Mouse (Mus musculus): Measurements from ENCODE around the gene Slc6a6. TPM values are rescaled to one million over a fixed set of nuclear protein-coding genes. Genes with fewer than 3 reads are reported as not detected.

Slc6a6 gene
- total and polyA plus RNA-seq, 3 experiments, result 54.6 to 90.0 TPM; not detected in 1

- Histone ChIP-seq H3K4me1 (ENCODE audit: control insufficient read depth in 1 of 2, insufficient read depth in 2 of 2, low read length in 2 of 2) (no peaks in the 10 kb centered on the region), H3K79me2 (ENCODE audit: control insufficient read depth, insufficient read depth, low read length, poor library complexity) (no peaks in the 10 kb centered on the region), H3K36me3 (ENCODE audit: control insufficient read depth in 1 of 2, insufficient read depth in 2 of 2, low read length in 2 of 2) (no peaks in the 10 kb centered on the region), H3K27ac (ENCODE audit: control insufficient read depth, low read depth, low read length) (no peak overlapping the region), H3K9me3 (replicated peaks; ENCODE audit: insufficient read depth, low read length) (no peaks in the 10 kb centered on the region), H3K4me3 (ENCODE audit: control insufficient read depth in 1 of 2, insufficient read depth in 1 of 2, low read depth in 2 of 2, low read length in 2 of 2) (no peak overlapping the region), H3K9ac (ENCODE audit: control insufficient read depth, low read depth, low read length, poor library complexity, severe bottlenecking) (no peak overlapping the region), H3K27me3 (ENCODE audit: control insufficient read depth in 1 of 2, insufficient read depth in 2 of 2, low read length in 2 of 2) (peaks cover 0 to 2% of the 10 kb centered on the region in 2 experiments; a peak in 3 of 4 replicates)
- no peak for TF ChIP-seq EP300 (IDR thresholded peaks at IDR 0.05; ENCODE audit: low read depth in 1 of 2, low read length in 2 of 2)
- TF ChIP-seq GATA1 (IDR thresholded peaks at IDR 0.05; ENCODE audit: low read depth, low read length), result no peak
- no peak for TF ChIP-seq ETS1 (IDR thresholded peaks at IDR 0.05; ENCODE audit: low read depth, low read length)
- TF ChIP-seq ZMIZ1 (IDR thresholded peaks at IDR 0.05; ENCODE audit: low read depth, low read length), result no peak
- no peak for TF ChIP-seq KAT2A (conservative IDR thresholded peaks at IDR 0.05; ENCODE audit: low read depth, low read length)
- TF ChIP-seq SMC3 (IDR thresholded peaks at IDR 0.05; ENCODE audit: low read depth, low read length), result no peak
- TF ChIP-seq RCOR1 (IDR thresholded peaks at IDR 0.05; ENCODE audit: low read depth, low read length), result no peak
- no peak for TF ChIP-seq CTCF (IDR thresholded peaks at IDR 0.05 in 2 of 3, conservative IDR thresholded peaks at IDR 0.05 in 1 of 3; ENCODE audit: control insufficient read depth in 1 of 3, insufficient read depth in 1 of 3, low read depth in 2 of 3, low read length in 3 of 3, poor library complexity in 1 of 3, severe bottlenecking in 1 of 3)
- no peak for TF ChIP-seq HCFC1 (IDR thresholded peaks at IDR 0.05; ENCODE audit: low read depth, low read length)
- TF ChIP-seq UBTF (IDR thresholded peaks at IDR 0.05; ENCODE audit: borderline replicate concordance, insufficient read depth, low read depth, low read length), result no peak
- no peak for TF ChIP-seq USF2 (IDR thresholded peaks at IDR 0.05; ENCODE audit: borderline replicate concordance in 1 of 2, insufficient read depth in 1 of 2, low read depth in 1 of 2, low read length in 2 of 2)
- TF ChIP-seq MAX (IDR thresholded peaks at IDR 0.05; ENCODE audit: low read length), result no peak
- TF ChIP-seq MAZ (IDR thresholded peaks at IDR 0.05; ENCODE audit: low read depth, low read length), result no peak
- no peak for TF ChIP-seq GABPA (IDR thresholded peaks at IDR 0.05; ENCODE audit: low read depth, low read length)
- no peak for TF ChIP-seq MAFK (IDR thresholded peaks at IDR 0.05; ENCODE audit: borderline replicate concordance, low read depth, low read length)
- no peak for TF ChIP-seq MYB (IDR thresholded peaks at IDR 0.05; ENCODE audit: low read depth, low read length)
- no peak for TF ChIP-seq TBP (IDR thresholded peaks at IDR 0.05; ENCODE audit: low read depth, low read length)
- no peak for TF ChIP-seq BHLHE40 (IDR thresholded peaks at IDR 0.05; ENCODE audit: borderline replicate concordance, low read depth, low read length)
- no peak for TF ChIP-seq MYC (IDR thresholded peaks at IDR 0.05; ENCODE audit: low read depth, low read length)
- DNase-seq (ENCODE audit: low read depth, low spot score), result no peak
Measured at GRCm38 (mm10) chr6:91767550-91767949, 83.7 kb downstream of the Slc6a6 start.

DNA sequence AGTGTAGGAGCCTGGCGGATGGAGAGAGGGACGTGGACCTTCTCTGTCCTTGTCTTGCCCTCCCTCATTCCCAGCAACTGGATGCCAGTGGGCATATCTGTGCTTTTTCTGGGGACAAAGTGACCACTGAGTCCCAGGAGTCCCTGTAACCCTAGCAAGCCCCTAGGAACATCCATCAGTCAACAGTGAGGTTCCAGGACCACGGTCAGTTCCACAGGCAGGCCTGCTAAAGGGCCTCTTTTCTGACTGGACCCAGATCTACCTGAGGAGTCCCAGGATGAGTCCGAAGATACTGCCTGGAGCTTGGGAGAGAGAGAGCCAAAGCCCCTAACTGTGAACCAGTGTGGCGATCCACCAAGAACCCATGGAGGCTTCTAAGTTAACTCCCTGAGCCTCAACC lies 90.1 kb downstream of the Slc6a6 start:
- Histone ChIP-seq H3K36me3 (ENCODE audit: control insufficient read depth in 1 of 2, insufficient read depth in 2 of 2, low read length in 2 of 2) (no peaks in the 10 kb centered on the region), H3K4me3 (ENCODE audit: control insufficient read depth in 1 of 2, insufficient read depth in 1 of 2, low read depth in 2 of 2, low read length in 2 of 2) (no peak overlapping the region), H3K9ac (ENCODE audit: control insufficient read depth, low read depth, low read length, poor library complexity, severe bottlenecking) (no peak overlapping the region), H3K9me3 (replicated peaks; ENCODE audit: insufficient read depth, low read length) (no peaks in the 10 kb centered on the region), H3K27me3 (ENCODE audit: control insufficient read depth in 1 of 2, insufficient read depth in 2 of 2, low read length in 2 of 2) (peaks cover 3 to 10% of the 10 kb centered on the region in 2 experiments; a peak in 3 of 4 replicates), H3K4me1 (ENCODE audit: control insufficient read depth in 1 of 2, insufficient read depth in 2 of 2, low read length in 2 of 2) (no peaks in the 10 kb centered on the region), H3K79me2 (ENCODE audit: control insufficient read depth, insufficient read depth, low read length, poor library complexity) (no peaks in the 10 kb centered on the region), H3K27ac (ENCODE audit: control insufficient read depth, low read depth, low read length) (no peak overlapping the region)
- peak; percentile 12 for DNase-seq (ENCODE audit: low read depth, low spot score)
- TF ChIP-seq POLR2AphosphoS5 (IDR thresholded peaks at IDR 0.05; ENCODE audit: borderline replicate concordance, low read depth, low read length) (no peak), POLR2A (IDR thresholded peaks at IDR 0.05; ENCODE audit: control insufficient read depth in 1 of 2, insufficient read depth in 1 of 2, low read depth in 1 of 2, low read length in 2 of 2, poor library complexity in 1 of 2) (no peak), ELF1 (IDR thresholded peaks at IDR 0.05; ENCODE audit: low read depth, low read length) (no peak), MAZ (IDR thresholded peaks at IDR 0.05; ENCODE audit: low read depth, low read length) (no peak), GATA1 (IDR thresholded peaks at IDR 0.05; ENCODE audit: low read depth, low read length) (no peak), NRF1 (IDR thresholded peaks at IDR 0.05; ENCODE audit: insufficient read depth, low read depth, low read length, poor library complexity, severe bottlenecking) (no peak)
